Mouse (Mus musculus): ENCODE data around the gene Slc25a16.

GRCm38 (mm10) chr10:62896035-62896434 lies 24.4 kb upstream of the Slc25a16 start:
- TF ChIP-seq CTCF (IDR thresholded peaks at IDR 0.05; ENCODE audit: borderline replicate concordance, control insufficient read depth, extremely low read depth, insufficient read depth, low read length, poor library complexity) (no peak), POLR2A (IDR thresholded peaks at IDR 0.05; ENCODE audit: control insufficient read depth, extremely low read depth, insufficient read depth, low read length, poor library complexity) (no peak)

Measured in thymus, adult 2 months (tissue).